Mouse (Mus musculus) liver, postnatal 0 days (tissue): ENCODE results near the gene Gm2a. TPM values are rescaled to one million over a fixed set of nuclear protein-coding genes. Genes with fewer than 3 reads are reported as not detected.
A peak's percentile ranks its signal among the peaks of the same experiment; 100 is the strongest.

ENCODE experiments used
- ATAC-seq: fragments of 200-750 bp; cut with Nextera tagmentation; 2 replicates; pipeline ENCODE4 v1.8.0; 2017; ENCODE audit warnings: mild to moderate bottlenecking, moderate library complexity
- DNase-seq: peaks from one replicate; pipeline ENCODE4 v3.0.0-alpha.2; 2016
- H3K27ac ChIP-seq: fragments of 300-500 bp; sonication (generic); 2 replicates; pipeline ENCODE4 v1.5.1; 2014; ENCODE audit warnings: antibody characterized with exemption, moderate library complexity, mild to moderate bottlenecking, low read depth
- H3K27me3 ChIP-seq: fragments of 300-500 bp; sonication (generic); 2 replicates; pipeline ENCODE4 v1.6.1; 2014; ENCODE audit warnings: low read length, control low read depth, mixed read lengths; ENCODE audit not compliant: insufficient read depth
- H3K36me3 ChIP-seq: fragments of 300-500 bp; sonication (generic); replicated peaks from 2 replicates; pipeline ENCODE4 v1.6.1; 2014; ENCODE audit warnings: mild to moderate bottlenecking, control low read depth, low read length, moderate library complexity, mixed read lengths; ENCODE audit not compliant: insufficient read depth
- H3K4me1 ChIP-seq: fragments of 300-500 bp; sonication (generic); 2 replicates; pipeline ENCODE4 v1.6.1; 2014; ENCODE audit warnings: antibody characterized with exemption, mild to moderate bottlenecking, control low read depth; ENCODE audit not compliant: insufficient read depth
- H3K4me2 ChIP-seq: fragments of 300-500 bp; sonication (generic); 2 replicates; pipeline ENCODE4 v1.6.1; 2014; ENCODE audit warnings: low read depth, mild to moderate bottlenecking, low read length, moderate library complexity, mixed read lengths
- H3K4me3 ChIP-seq: fragments of 300-500 bp; sonication (generic); 2 replicates; pipeline ENCODE4 v1.5.1; 2014; ENCODE audit warnings: low read depth, low read length
- H3K9ac ChIP-seq: fragments of 300-500 bp; sonication (generic); replicated peaks from 2 replicates; pipeline ENCODE4 v1.6.1; 2014; ENCODE audit warnings: mild to moderate bottlenecking, moderate library complexity
- H3K9me3 ChIP-seq: fragments of 300-500 bp; sonication (generic); 2 replicates; pipeline ENCODE4 v1.6.1; 2016; ENCODE audit warnings: mild to moderate bottlenecking, control low read depth, low read length, mixed read lengths
- CTCF ChIP-seq: sonication (generic); IDR thresholded peaks from 2 replicates; pipeline ENCODE4 v1.5.1; 2016; ENCODE audit warnings: antibody characterized with exemption, low read depth
- EP300 ChIP-seq: IDR thresholded peaks from 2 replicates; pipeline ENCODE4 v1.6.1; 2016; ENCODE audit warnings: antibody characterized with exemption, low read depth, mild to moderate bottlenecking
- WGBS: fragments of 180-500 bp; shearing (Covaris S2); extraction: QIAGEN DNeasy Blood & Tissue Kit; methylation state at CpG from one replicate; pipeline ENCODE4 v1.1.7; 2014; ENCODE audit not compliant: insufficient replicate concordance; 5-methylcytosine and 5-hydroxymethylcytosine counted together
- polyA plus RNA-seq: library from polyadenylated mRNA; unstranded; fragments of >200 nt; fragmentation: Nextera tagmentation; extraction: Ambion mirVana; gene quantifications from 2 replicates; pipeline ENCODE4 v1.2.1, GENCODE M21; 2015

The Gm2a gene
- polyA plus RNA-seq = 28.7 and 31.6 TPM in 2 replicates

GRCm38 (mm10) chr11:55097463-55098188, at the start of gene Gm2a:
Gm2a (plus strand) TSS chr11:55098115.
- Histone ChIP-seq H3K4me1 (peaks cover 32% of the 10 kb centered on the region), H3K27me3 (no peaks in the 10 kb centered on the region), H3K9me3 (no peaks in the 10 kb centered on the region), H3K36me3 (no peaks in the 10 kb centered on the region), H3K4me2 (peak within 1 kb of the TSS; percentile 77), H3K27ac (peak within 1 kb of the TSS; percentile 87), H3K9ac (peak within 1 kb of the TSS; percentile 56), H3K4me3 (peak within 1 kb of the TSS; percentile 57)
- peak; percentile 97 for ATAC-seq
- no peak for TF ChIP-seq CTCF
- TF ChIP-seq EP300 = peak; percentile 52; the same call in 1 of the 2 replicates
- 1% methylated on average over 44 of the region's 45 CpGs for WGBS
- DNase-seq = peak; percentile 98

GRCm38 (mm10) chr11:55050837-55051510, 46.9 kb upstream of the Gm2a start:
- Histone ChIP-seq H3K4me3 (no peak overlapping the region), H3K9ac (no peak overlapping the region), H3K36me3 (no peaks in the 10 kb centered on the region), H3K4me1 (no peaks in the 10 kb centered on the region), H3K27ac (no peak overlapping the region), H3K4me2 (no peak overlapping the region), H3K27me3 (no peaks in the 10 kb centered on the region), H3K9me3 (no peaks in the 10 kb centered on the region)
- TF ChIP-seq EP300 (no peak), CTCF (no peak)
- ATAC-seq (no peak), DNase-seq (no peak)
- 79% methylated on average over 7 of the region's 7 CpGs for WGBS

- Histone ChIP-seq H3K27ac (no peak overlapping the region), H3K4me1 (no peaks in the 10 kb centered on the region), H3K9me3 (no peaks in the 10 kb centered on the region), H3K9ac (no peak overlapping the region), H3K4me2 (no peak overlapping the region), H3K4me3 (no peak overlapping the region), H3K36me3 (no peaks in the 10 kb centered on the region), H3K27me3 (no peaks in the 10 kb centered on the region)
- WGBS = 73% methylated on average over 3 of the region's 3 CpGs
- TF ChIP-seq EP300 = no peak
- peak; percentile 45 for TF ChIP-seq CTCF
- ATAC-seq = no peak
- no peak for DNase-seq
Observed at GRCm38 (mm10) chr11:55057511-55057910, 40.4 kb upstream of the Gm2a start.

GRCm38 (mm10) chr11:55060802-55061201, 37.1 kb upstream of the Gm2a start:
- Histone ChIP-seq H3K4me2 (no peak overlapping the region), H3K4me1 (no peaks in the 10 kb centered on the region), H3K36me3 (no peaks in the 10 kb centered on the region), H3K27ac (no peak overlapping the region), H3K4me3 (no peak overlapping the region), H3K9ac (no peak overlapping the region), H3K27me3 (no peaks in the 10 kb centered on the region), H3K9me3 (no peaks in the 10 kb centered on the region)
- DNase-seq = no peak
- no peak for ATAC-seq
- TF ChIP-seq EP300 (no peak), CTCF (no peak)
- 74% methylated on average over 5 of the region's 5 CpGs for WGBS

GRCm38 (mm10) chr11:55062856-55063255, 35.1 kb upstream of the Gm2a start:
- no peaks in the 10 kb centered on the region for H3K4me1 ChIP-seq
- H3K27ac ChIP-seq = no peak overlapping the region
- H3K4me2 ChIP-seq = no peak overlapping the region
- WGBS = 43% methylated on average over 5 of the region's 5 CpGs
- no peak overlapping the region for H3K9ac ChIP-seq
- H3K36me3 ChIP-seq = no peaks in the 10 kb centered on the region
- no peak for DNase-seq
- TF ChIP-seq CTCF (no peak), EP300 (no peak)
- no peaks in the 10 kb centered on the region for H3K27me3 ChIP-seq
- no peaks in the 10 kb centered on the region for H3K9me3 ChIP-seq
- no peak for ATAC-seq
- no peak overlapping the region for H3K4me3 ChIP-seq

- no peaks in the 10 kb centered on the region for H3K9me3 ChIP-seq
- no peaks in the 10 kb centered on the region for H3K4me1 ChIP-seq
- 64% methylated on average over 4 of the region's 4 CpGs for WGBS
- no peak overlapping the region for H3K4me3 ChIP-seq
- TF ChIP-seq EP300 (no peak), CTCF (no peak)
- no peak for ATAC-seq
- H3K4me2 ChIP-seq = no peak overlapping the region
- no peaks in the 10 kb centered on the region for H3K36me3 ChIP-seq
- DNase-seq = no peak
- no peak overlapping the region for H3K9ac ChIP-seq
- no peak overlapping the region for H3K27ac ChIP-seq
- H3K27me3 ChIP-seq = no peaks in the 10 kb centered on the region
Observed at GRCm38 (mm10) chr11:55066921-55067320, 31.0 kb upstream of the Gm2a start.
